Mouse (Mus musculus): ENCODE data around the gene Crb3. TPM values are rescaled to one million over a fixed set of nuclear protein-coding genes. Genes with fewer than 3 reads are reported as not detected.

The Crb3 gene
- polyA plus RNA-seq, 1 experiment = not detected

- Histone ChIP-seq H3K4me2 (ENCODE audit: low read depth) (peak overlapping the region; percentile 84), H3K79me2 (ENCODE audit: control insufficient read depth, insufficient read depth) (no peaks in the 10 kb centered on the region), H3K27me3 (ENCODE audit: control insufficient read depth, insufficient read depth, insufficient read length) (peaks cover 55% of the 10 kb centered on the region), H3ac (ENCODE audit: control insufficient read depth, insufficient read length) (no peak overlapping the region), H3K36me3 (ENCODE audit: control insufficient read depth, insufficient read depth) (no peaks in the 10 kb centered on the region), H3K4me3 (peak overlapping the region; percentile 26)
- TF ChIP-seq USF1 (IDR thresholded peaks at IDR 0.05; ENCODE audit: low read depth) = no peak
- TF ChIP-seq TCF12 (IDR thresholded peaks at IDR 0.05; ENCODE audit: insufficient read depth, poor library complexity, severe bottlenecking) = no peak
- no peak for TF ChIP-seq E2F4 (IDR thresholded peaks at IDR 0.05; ENCODE audit: insufficient read depth)
- no peak for TF ChIP-seq MAX (IDR thresholded peaks at IDR 0.05; ENCODE audit: low read depth)
- no peak for TF ChIP-seq MYOD1 (IDR thresholded peaks at IDR 0.05; ENCODE audit: control insufficient read depth in 1 of 3, insufficient read length in 2 of 3, low read depth in 2 of 3)
- TF ChIP-seq CEBPB (IDR thresholded peaks at IDR 0.05; ENCODE audit: insufficient read depth, poor library complexity, severe bottlenecking) = no peak
- no peak for TF ChIP-seq POLR2AphosphoS2 (IDR thresholded peaks at IDR 0.05; ENCODE audit: insufficient read length, low read depth)
- TF ChIP-seq REST (IDR thresholded peaks at IDR 0.05; ENCODE audit: insufficient read depth, insufficient read length) = no peak
- TF ChIP-seq MYOG (IDR thresholded peaks at IDR 0.05; ENCODE audit: control insufficient read depth in 1 of 3, insufficient read depth in 1 of 3, insufficient read length in 2 of 3, low read depth in 2 of 3) = no peak
- no peak for TF ChIP-seq TCF3 (IDR thresholded peaks at IDR 0.05; ENCODE audit: insufficient read length, low read depth)
- TF ChIP-seq POLR2A (IDR thresholded peaks at IDR 0.05; ENCODE audit: insufficient read length, low read depth) = no peak
- TF ChIP-seq SRF (IDR thresholded peaks at IDR 0.05; ENCODE audit: control insufficient read depth, insufficient read length, low read depth) = no peak
These were observed 2.2 kb downstream of the Crb3 start for GRCm38 (mm10) chr17:57061069-57061468.

GRCm38 (mm10) chr17:57062011-57062521 lies 3.2 kb downstream of the Crb3 start:
- Histone ChIP-seq H3K36me3 (ENCODE audit: control insufficient read depth, insufficient read depth) (no peaks in the 10 kb centered on the region), H3K27me3 (ENCODE audit: control insufficient read depth, insufficient read depth, insufficient read length) (peaks cover 65% of the 10 kb centered on the region), H3K4me3 (no peak overlapping the region), H3ac (ENCODE audit: control insufficient read depth, insufficient read length) (no peak overlapping the region), H3K79me2 (ENCODE audit: control insufficient read depth, insufficient read depth) (no peaks in the 10 kb centered on the region), H3K4me2 (ENCODE audit: low read depth) (no peak overlapping the region)
- no peak for TF ChIP-seq E2F4 (IDR thresholded peaks at IDR 0.05; ENCODE audit: insufficient read depth)
- no peak for TF ChIP-seq TCF3 (IDR thresholded peaks at IDR 0.05; ENCODE audit: insufficient read length, low read depth)
- TF ChIP-seq POLR2A (IDR thresholded peaks at IDR 0.05; ENCODE audit: insufficient read length, low read depth) = no peak
- TF ChIP-seq REST (IDR thresholded peaks at IDR 0.05; ENCODE audit: insufficient read depth, insufficient read length) = no peak
- no peak for TF ChIP-seq CEBPB (IDR thresholded peaks at IDR 0.05; ENCODE audit: insufficient read depth, poor library complexity, severe bottlenecking)
- no peak for TF ChIP-seq SRF (IDR thresholded peaks at IDR 0.05; ENCODE audit: control insufficient read depth, insufficient read length, low read depth)
- no peak for TF ChIP-seq MYOD1 (IDR thresholded peaks at IDR 0.05; ENCODE audit: control insufficient read depth in 1 of 3, insufficient read length in 2 of 3, low read depth in 2 of 3)
- TF ChIP-seq USF1 (IDR thresholded peaks at IDR 0.05; ENCODE audit: low read depth) = no peak
- no peak for TF ChIP-seq TCF12 (IDR thresholded peaks at IDR 0.05; ENCODE audit: insufficient read depth, poor library complexity, severe bottlenecking)
- TF ChIP-seq MAX (IDR thresholded peaks at IDR 0.05; ENCODE audit: low read depth) = no peak
- TF ChIP-seq POLR2AphosphoS2 (IDR thresholded peaks at IDR 0.05; ENCODE audit: insufficient read length, low read depth) = no peak
- TF ChIP-seq MYOG (IDR thresholded peaks at IDR 0.05; ENCODE audit: control insufficient read depth in 1 of 3, insufficient read depth in 1 of 3, insufficient read length in 2 of 3, low read depth in 2 of 3) = no peak

GRCm38 (mm10) chr17:57062548-57062947 lies 3.6 kb downstream of the Crb3 start:
- Histone ChIP-seq H3K4me2 (ENCODE audit: low read depth) (no peak overlapping the region), H3K27me3 (ENCODE audit: control insufficient read depth, insufficient read depth, insufficient read length) (peaks cover 70% of the 10 kb centered on the region), H3ac (ENCODE audit: control insufficient read depth, insufficient read length) (no peak overlapping the region), H3K79me2 (ENCODE audit: control insufficient read depth, insufficient read depth) (no peaks in the 10 kb centered on the region), H3K4me3 (no peak overlapping the region), H3K36me3 (ENCODE audit: control insufficient read depth, insufficient read depth) (no peaks in the 10 kb centered on the region)
- TF ChIP-seq MYOG (IDR thresholded peaks at IDR 0.05; ENCODE audit: control insufficient read depth in 1 of 3, insufficient read depth in 1 of 3, insufficient read length in 2 of 3, low read depth in 2 of 3) (no peak), MAX (IDR thresholded peaks at IDR 0.05; ENCODE audit: low read depth) (no peak), MYOD1 (IDR thresholded peaks at IDR 0.05; ENCODE audit: control insufficient read depth in 1 of 3, insufficient read length in 2 of 3, low read depth in 2 of 3) (no peak), E2F4 (IDR thresholded peaks at IDR 0.05; ENCODE audit: insufficient read depth) (no peak), POLR2AphosphoS2 (IDR thresholded peaks at IDR 0.05; ENCODE audit: insufficient read length, low read depth) (no peak), SRF (IDR thresholded peaks at IDR 0.05; ENCODE audit: control insufficient read depth, insufficient read length, low read depth) (no peak), REST (IDR thresholded peaks at IDR 0.05; ENCODE audit: insufficient read depth, insufficient read length) (no peak), TCF12 (IDR thresholded peaks at IDR 0.05; ENCODE audit: insufficient read depth, poor library complexity, severe bottlenecking) (no peak), POLR2A (IDR thresholded peaks at IDR 0.05; ENCODE audit: insufficient read length, low read depth) (no peak), USF1 (IDR thresholded peaks at IDR 0.05; ENCODE audit: low read depth) (no peak), CEBPB (IDR thresholded peaks at IDR 0.05; ENCODE audit: insufficient read depth, poor library complexity, severe bottlenecking) (no peak), TCF3 (IDR thresholded peaks at IDR 0.05; ENCODE audit: insufficient read length, low read depth) (no peak)

- H3K27me3 ChIP-seq (ENCODE audit: control insufficient read depth, insufficient read depth, insufficient read length) = peaks cover 72% of the 10 kb centered on the region
- no peak for TF ChIP-seq POLR2AphosphoS2 (IDR thresholded peaks at IDR 0.05; ENCODE audit: insufficient read length, low read depth)
- no peak for TF ChIP-seq E2F4 (IDR thresholded peaks at IDR 0.05; ENCODE audit: insufficient read depth)
- no peak for TF ChIP-seq MYOD1 (IDR thresholded peaks at IDR 0.05; ENCODE audit: control insufficient read depth in 1 of 3, insufficient read length in 2 of 3, low read depth in 2 of 3)
- TF ChIP-seq TCF3 (IDR thresholded peaks at IDR 0.05; ENCODE audit: insufficient read length, low read depth) = no peak
- TF ChIP-seq POLR2A (IDR thresholded peaks at IDR 0.05; ENCODE audit: insufficient read length, low read depth) = no peak
- TF ChIP-seq TCF12 (IDR thresholded peaks at IDR 0.05; ENCODE audit: insufficient read depth, poor library complexity, severe bottlenecking) = no peak
- no peak for TF ChIP-seq SRF (IDR thresholded peaks at IDR 0.05; ENCODE audit: control insufficient read depth, insufficient read length, low read depth)
- no peak for TF ChIP-seq REST (IDR thresholded peaks at IDR 0.05; ENCODE audit: insufficient read depth, insufficient read length)
- TF ChIP-seq MYOG (IDR thresholded peaks at IDR 0.05; ENCODE audit: control insufficient read depth in 1 of 3, insufficient read depth in 1 of 3, insufficient read length in 2 of 3, low read depth in 2 of 3) = no peak
- no peak for TF ChIP-seq MAX (IDR thresholded peaks at IDR 0.05; ENCODE audit: low read depth)
- no peak for TF ChIP-seq USF1 (IDR thresholded peaks at IDR 0.05; ENCODE audit: low read depth)
- TF ChIP-seq CEBPB (IDR thresholded peaks at IDR 0.05; ENCODE audit: insufficient read depth, poor library complexity, severe bottlenecking) = no peak
- H3K4me3 ChIP-seq = no peak overlapping the region
- H3K79me2 ChIP-seq (ENCODE audit: control insufficient read depth, insufficient read depth) = no peaks in the 10 kb centered on the region
- H3K4me2 ChIP-seq (ENCODE audit: low read depth) = no peak overlapping the region
- H3K36me3 ChIP-seq (ENCODE audit: control insufficient read depth, insufficient read depth) = no peaks in the 10 kb centered on the region
- no peak overlapping the region for H3ac ChIP-seq (ENCODE audit: control insufficient read depth, insufficient read length)
These were observed 4.1 kb downstream of the Crb3 start for GRCm38 (mm10) chr17:57063031-57063430.

All from myocyte (in vitro differentiated cells).